Mouse (Mus musculus): ENCODE measurements around the gene Fkbp15.

DNA sequence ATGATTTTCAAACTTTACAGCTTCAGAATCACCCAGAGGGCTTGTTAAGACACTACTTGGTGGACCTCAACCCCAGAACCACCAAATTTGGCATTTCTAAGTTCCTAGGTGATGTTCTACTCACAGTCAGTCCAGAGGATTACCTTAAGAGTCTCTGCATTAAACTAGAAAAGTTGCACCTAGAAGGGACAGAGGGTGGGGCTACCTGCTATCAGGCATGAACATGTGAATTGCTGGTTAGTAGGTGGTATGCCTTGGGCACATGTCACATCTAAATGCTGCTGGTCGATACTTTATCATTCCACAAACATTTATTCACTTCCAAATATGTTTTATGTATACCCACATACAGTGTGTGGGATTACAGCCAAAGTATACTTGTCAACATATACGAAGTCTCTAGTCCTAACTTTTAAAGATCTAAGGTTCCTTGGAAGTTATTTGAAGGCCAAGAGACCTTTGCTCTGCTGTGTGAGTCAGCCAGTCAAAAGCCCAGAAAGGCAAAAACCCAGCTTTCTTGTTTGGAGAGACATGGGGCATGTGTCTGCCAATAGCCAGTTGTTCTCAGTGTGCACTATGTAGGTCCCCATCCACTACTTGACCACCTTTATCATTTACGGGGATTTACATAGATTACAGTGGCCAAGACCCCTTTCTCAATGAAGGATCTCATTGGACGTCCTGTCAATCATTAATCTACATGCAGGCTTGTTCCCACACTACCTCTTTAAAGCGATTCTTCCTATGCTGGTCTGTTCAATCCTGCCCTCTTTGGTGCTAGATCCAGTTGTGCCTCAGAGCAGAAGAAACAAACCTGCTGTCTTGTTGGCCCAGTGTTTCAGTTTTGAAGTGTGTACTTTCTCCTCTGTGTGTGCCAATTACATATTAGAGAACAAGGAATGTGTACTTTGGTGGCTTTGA, 29.5 kb upstream of the Fkbp15 start:
- TF ChIP-seq CTCF (conservative IDR thresholded peaks at IDR 0.05; ENCODE audit: insufficient read depth, insufficient read length, low read depth, low read length), result no peak
- no peak for TF ChIP-seq POLR2A (IDR thresholded peaks at IDR 0.05; ENCODE audit: low read depth, low read length)

All from kidney, adult 2 months (tissue).